Mouse (Mus musculus): ENCODE data around the gene Cep152.

Gene Cep152

DNA sequence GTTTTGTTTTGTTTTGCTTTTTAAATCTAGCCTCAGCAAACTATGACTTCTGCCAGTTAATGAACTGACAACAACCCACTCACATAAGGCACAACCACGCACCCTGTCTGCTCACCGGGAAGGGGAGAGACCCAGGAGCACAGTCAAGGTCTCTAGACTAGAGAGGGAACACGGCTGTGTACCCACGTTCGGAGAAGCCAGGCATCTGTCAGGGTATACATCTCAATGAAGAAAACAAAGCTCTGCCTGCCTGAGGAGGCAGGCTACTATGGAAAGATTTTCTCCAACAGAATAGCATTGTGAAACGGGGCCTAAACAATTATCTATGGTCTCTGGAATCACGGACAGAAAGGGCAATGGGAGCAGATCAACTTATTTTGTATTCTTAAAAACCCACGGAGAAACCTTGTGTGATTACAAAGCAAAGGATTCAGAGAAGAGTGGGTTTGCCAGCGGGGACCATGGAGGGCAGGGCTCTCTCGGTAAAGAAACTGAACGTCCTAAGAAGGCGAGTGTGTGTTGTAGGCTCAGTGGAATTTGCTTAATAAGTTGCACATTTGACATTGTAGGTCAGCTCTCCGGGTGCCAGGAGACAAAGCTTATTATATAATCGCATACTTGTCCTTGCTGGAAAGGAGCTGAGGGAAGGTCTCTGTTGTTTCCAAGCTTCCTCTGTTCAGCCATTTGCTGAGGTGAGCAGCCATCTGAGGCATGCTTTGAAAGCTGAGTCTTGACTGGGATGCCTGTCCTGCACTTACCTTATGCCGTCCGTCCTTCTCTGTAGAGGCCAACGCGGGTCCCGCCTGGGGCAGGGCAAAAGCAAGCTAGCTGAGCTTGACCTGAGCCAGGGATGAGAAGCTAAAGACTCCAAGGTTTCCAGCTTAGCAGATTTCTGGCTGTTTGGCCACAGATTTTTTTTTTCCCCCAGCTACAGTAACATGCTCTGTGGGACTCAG lies 66.0 kb downstream of the Cep152 start:
- no peak for DNase-seq (ENCODE audit: low read depth, low spot score)

- DNase-seq (ENCODE audit: low read depth, low spot score): no peak
Observed at GRCm38 (mm10) chr2:125555830-125556229, 69.1 kb downstream of the Cep152 start.

DNA sequence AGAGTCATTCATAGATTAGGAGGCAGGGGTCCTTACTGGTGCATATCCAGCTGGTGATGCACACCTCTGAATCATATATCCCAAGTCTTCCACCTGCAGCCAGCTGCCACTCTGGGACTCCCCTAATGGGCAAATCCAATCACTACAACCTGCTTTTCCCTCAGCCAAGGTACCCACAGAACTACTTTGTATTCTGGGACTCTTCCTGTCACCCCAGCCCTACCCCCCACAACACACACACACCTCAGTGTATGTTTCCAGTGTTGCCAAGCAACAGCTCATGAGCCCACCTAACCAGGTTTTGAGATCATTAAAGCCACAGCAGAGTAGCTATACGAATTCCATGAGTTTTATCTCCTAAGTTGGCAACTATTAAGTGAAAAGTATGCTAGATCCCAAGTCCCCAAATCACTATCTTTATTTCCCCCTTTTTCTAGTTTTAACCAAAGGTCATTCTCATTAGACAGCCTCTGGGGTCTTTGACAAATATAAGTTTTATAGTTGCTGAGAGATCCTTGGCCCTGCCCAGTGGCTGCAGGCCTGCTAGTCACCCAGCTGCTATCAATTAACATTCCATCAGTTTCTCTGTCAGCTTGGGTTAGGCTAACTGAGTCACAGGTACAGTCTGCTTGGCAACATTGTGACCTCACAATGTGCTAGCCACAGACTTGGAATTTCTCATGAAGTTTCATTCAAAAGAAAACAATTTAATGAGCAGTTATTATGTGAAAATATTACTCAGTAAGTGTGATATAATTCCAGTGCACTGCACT lies 75.9 kb downstream of the Cep152 start:
- no peak for DNase-seq (ENCODE audit: low read depth, low spot score)

GRCm38 (mm10) chr2:125544986-125545385 lies 79.9 kb downstream of the Cep152 start:
- DNase-seq (ENCODE audit: low read depth, low spot score): no peak

- no peak for DNase-seq (ENCODE audit: low read depth, low spot score)
Observed at GRCm38 (mm10) chr2:125543646-125544045, 81.3 kb downstream of the Cep152 start.

GRCm38 (mm10) chr2:125541451-125541850 lies 83.5 kb downstream of the Cep152 start:
- no peak for DNase-seq (ENCODE audit: low read depth, low spot score)

DNA sequence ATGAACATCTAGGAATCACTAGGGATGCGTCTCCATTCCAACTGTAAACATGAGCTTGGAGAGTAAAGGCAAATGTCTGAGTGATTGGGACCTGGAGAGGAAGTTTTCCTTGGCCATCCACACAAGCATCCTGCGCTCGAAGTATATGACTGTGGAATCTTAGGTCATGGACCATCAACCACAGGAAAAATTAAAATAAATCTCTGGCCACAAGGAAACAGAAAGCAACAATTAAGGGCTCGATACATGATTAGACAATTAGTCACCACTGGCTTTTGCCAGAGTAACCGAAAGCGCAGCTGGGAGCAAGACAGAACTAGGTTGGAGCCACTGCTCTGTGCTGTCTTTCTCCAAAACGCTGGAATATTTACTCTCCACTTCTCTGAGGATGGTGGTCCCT lies 84.3 kb downstream of the Cep152 start:
- DNase-seq (ENCODE audit: low read depth, low spot score): no peak

- DNase-seq (ENCODE audit: low read depth, low spot score): no peak
Observed at GRCm38 (mm10) chr2:125539640-125540039, 85.3 kb downstream of the Cep152 start.

DNA sequence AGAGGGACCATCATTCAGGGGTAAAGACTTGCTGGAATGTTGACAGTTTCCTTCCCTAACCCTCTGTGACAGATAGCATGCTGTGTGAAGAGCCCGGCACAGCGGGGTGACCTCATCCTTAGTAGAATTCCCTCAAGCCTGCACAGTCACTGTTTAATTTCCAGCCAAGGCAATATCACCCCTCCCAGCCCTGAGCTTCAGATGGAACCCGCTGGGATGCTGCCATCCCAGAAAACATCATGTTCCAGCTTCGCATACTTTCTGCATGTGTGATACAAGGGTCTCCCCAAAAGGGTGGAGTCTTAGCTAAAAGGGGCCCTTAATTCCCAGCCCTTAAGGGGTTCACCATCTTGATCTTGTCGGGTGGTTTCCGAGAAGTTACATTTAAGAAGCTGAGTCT lies 94.2 kb downstream of the Cep152 start:
- DNase-seq (ENCODE audit: low read depth, low spot score): no peak

GRCm38 (mm10) chr2:125526566-125526965 lies 98.3 kb downstream of the Cep152 start:
- no peak for DNase-seq (ENCODE audit: low read depth, low spot score)

DNA sequence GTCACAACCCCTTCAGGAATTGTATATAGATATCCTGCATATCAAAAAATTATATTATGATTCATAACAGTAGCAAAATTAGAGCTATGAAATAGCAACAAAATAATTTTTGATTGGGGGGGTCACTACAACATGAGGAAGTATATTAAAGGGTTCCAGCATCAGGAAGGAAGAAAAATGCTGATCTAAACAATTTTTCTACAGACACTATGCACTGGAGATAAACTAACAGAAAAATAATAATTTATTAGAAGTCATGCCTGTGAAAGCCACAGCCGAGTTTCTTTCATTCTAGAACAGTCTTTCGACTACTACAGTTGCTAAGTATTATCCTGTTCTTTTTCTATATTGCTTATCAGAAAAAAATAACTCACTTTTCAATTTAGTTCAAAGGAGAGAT lies 99.4 kb downstream of the Cep152 start:
- DNase-seq (ENCODE audit: low read depth, low spot score): no peak

DNA sequence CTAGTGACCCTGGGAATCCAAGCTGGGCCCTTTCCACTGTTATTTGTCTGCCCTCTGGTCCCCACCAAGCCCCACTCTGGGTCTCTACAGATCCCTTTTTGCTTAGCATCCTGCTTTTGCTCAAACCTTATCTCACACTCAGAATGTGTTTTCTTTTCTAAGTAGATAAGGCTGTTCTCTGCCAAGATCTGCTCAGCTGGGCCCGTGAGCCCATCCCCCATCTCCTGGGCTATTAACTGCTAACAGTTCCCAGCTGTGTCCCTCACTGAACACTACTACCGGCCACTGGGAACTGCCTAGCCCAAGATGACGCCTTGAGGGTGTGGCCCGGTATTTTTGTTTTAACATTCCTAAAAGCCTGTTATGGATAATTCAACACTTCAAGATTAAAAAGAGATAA lies 108.3 kb downstream of the Cep152 start:
- no peak for DNase-seq (ENCODE audit: low read depth, low spot score)

DNA sequence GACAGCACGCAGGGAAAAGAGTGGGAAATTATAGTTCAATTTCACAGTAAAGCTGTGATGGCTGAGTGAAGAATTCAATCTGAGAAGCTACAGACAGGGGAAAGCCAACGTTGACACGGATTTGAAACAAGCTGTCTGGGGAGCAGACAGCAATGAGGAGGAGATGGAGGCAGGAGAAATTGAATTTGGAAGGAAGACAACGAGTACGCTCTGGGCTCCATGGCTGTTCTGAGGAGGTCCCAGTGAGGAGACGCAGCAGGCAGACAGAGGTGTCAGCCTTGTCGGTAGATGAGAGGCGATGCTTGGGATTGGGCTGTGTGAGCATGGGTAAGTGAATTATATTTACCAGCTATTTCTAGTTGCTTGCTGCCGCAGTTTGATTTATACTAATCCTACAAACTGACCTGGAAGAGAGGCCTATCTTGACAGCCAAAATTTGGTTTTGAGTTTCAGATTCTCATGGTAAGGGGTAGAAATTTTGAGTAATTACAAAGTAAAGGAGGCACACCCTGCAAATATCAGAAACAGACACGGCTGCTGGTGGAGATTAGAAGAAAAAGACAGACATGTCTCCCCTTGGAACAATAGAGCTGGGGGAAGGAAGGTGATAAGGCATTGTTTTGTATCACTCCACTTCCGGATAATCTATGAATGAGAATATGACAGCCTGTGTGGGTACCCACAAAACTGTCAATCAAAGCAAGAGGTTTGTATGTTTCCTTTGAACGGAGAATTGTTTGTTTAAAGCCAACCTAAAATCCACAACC lies 109.4 kb downstream of the Cep152 start:
- no peak for DNase-seq (ENCODE audit: low read depth, low spot score)

DNA sequence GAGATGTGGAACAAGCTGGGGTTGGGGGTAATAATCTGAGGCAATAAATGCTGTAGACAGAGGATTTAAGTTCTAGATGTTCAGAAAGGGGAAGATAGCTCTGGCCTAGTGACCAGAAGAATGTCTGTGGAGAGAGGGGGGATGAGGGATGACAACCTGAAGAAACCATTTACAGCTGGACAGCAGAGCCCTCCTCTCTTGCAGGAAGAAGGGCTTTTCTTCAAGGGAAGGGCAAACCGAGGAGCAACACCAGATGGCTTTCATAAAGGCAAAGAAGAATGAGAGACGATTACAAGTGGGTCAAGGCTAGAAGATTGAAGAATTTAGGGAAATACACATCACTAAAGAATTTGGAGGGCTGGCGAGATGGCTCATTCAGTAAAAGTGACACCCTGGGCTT lies 110.5 kb downstream of the Cep152 start:
- DNase-seq (ENCODE audit: low read depth, low spot score): no peak

Data from CD4-positive helper T cell, adult 2 months (primary cell).